Mouse (Mus musculus) small intestine, adult 10 weeks (tissue): ENCODE results near the gene Myo1d. TPM values are rescaled to one million over a fixed set of nuclear protein-coding genes. Genes with fewer than 3 reads are reported as not detected.

Source experiments
- polyA plus RNA-seq: library from polyadenylated mRNA; stranded (reverse); fragments of 350-450 nt; fragmentation: Illumina TruSeq; extraction: RNeasy Lipid Tissue Mini Kit (QIAGEN cat#74804); gene quantifications from one replicate; pipeline ENCODE4 v1.2.3, GENCODE M21; 2014; ENCODE audit warnings: low replicate concordance

The Myo1d gene
- polyA plus RNA-seq = 37.9 TPM

DNA sequence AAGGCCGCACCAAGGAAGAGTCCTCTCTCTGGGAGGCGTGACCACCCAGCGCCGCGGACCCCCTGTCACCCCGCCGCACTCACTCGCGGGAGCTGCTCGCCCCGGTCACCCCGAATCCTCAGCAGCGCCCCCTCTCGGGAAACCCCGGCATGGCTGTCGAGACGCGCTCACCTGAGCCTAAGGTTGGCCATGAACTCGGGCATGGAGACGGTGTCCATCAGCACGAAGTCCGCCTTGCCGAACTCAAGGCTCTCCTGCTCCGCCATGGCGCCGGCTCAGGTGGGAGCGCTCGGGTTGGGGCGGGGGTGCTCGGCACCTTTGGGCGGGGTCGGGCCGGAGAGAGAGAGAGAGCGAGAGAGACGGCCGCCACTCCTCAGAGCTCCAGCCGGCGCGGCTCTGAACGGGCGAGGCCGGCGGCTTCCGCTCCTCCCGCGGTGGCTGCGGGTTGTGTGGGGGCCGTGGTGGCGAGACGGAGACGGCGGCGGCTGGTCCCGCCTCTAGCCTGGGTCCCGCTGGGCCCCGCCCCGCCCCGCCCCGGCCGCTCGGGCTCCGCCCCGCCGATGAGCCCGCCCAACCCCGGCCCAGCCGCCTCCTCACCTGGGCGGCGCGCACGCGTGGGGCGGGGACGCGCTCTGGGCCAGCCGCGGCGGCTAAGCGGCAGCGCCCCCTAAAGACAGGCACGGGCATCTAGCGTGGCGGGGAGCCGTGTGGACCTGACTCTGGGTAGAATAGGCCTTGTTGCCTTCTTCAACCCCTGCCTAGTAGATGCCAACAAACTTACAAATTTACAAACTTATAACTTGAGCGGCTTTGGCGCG, at the start of gene Myo1d:
Myo1d (minus strand) TSS at position 499 of the 818 bp plus-strand sequence.

DNA sequence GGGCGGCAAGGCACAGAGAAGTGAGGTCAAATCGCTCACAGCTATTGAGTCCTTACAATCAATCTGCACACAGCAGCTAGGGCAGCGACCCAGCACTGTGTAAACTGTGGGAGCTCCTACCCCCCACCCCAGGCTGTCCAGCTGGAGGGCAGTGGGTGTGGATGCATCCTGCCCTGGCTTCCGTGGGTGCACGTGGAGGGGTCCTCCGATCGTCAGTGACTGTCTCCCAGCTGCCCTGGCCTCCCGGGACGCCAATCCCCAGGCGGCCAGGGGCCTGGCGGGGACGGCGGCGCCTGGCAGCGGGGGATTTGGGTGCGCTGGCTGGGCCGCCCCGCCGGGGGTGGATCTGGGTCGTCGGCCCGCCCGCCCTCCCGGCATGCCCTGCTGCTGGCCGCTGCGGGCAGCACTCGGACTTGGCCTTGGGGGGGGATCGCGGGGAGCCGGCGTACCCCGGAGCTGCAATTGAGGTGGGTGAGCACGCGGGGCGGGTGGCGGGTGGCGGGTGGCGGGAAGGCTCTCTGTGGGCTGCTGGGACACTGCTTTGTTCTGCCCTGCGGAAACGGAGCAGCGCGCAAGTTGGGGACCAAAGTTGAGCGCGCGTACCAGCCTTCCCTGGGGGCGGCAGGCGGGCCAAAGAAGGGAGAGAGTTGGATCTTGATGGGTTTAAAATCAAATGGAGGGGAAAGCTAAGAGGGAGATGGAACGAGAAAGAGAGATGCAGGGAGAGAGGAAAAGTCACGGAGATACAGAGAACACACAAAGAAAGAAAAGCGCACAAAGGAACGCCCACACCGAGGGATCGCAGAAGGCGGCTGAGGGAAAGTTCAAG, 30.4 kb upstream of the Myo1d start, which contains the start of gene Tmem98:
Tmem98 (plus strand) TSS at position 183 of the 829 bp plus-strand sequence.

DNA sequence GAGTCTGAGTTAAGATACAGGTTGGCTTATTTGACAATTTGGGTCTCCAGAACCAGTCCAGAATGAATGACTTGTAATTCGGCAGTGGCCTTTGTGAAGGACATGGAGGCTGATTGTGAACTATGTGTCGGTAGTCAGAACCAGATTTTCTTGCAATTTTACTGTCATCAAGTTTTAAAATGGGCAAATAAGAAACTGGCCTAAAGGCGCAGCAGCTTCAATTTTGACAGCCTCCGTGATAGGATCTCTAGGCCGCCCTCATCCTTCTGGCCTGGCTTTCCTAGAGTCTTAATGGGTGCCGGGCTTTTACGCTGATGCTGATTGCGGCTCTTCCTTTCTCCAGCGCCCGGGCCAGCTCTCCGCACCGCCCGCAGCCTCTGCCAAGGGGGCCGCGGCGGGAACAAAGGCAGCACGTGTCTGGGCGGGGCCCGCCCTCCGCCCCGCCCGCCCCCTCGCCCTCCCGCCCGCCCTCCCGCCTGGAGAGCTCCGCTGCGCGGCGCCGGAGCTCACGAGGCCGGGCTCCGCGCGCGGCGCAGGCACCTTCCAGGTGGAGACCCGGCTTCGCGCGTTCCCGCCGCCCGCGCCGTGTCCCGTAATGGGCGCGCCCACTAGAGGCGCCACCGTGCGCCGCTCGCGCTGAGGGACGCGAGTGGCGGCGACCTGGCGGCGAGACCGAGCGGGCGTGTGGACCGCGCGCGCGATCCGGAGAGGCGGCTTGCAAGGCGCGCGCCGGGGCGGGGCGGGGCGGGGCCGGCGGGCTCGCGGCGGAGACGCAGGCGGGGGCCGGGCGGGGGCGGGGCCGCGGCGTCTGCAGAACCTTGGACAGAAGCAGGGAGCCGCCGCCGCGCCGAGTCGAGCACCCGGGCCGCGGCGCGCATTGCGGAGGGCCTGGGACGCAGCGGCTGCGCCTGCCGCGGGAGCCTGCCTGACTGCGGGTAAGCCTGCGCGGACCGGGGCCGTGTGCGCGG, 303.3 kb downstream of the Myo1d start, which contains the start of gene Cdk5r1:
Cdk5r1 (plus strand) TSS at position 802 of the 968 bp plus-strand sequence.

Other genes starting within 250 kb of the Myo1d start
- gene Tmem98, start 30.1 kb upstream of the Myo1d start, polyA plus RNA-seq = 24.7 TPM
- not detected for gene Spaca3, start 78.3 kb upstream of the Myo1d start, polyA plus RNA-seq